Mouse (Mus musculus): ENCODE results near the gene Pogz. TPM values are rescaled to one million over a fixed set of nuclear protein-coding genes. Genes with fewer than 3 reads are reported as not detected.

The Pogz gene
- polyA plus RNA-seq, 1 experiment = 69.6 TPM

GRCm38 (mm10) chr3:94869011-94869410, 31.6 kb downstream of the Pogz start:
- H3K27ac ChIP-seq (ENCODE audit: control insufficient read depth, insufficient read depth, low read length) = no peak overlapping the region
- DNase-seq = no peak
- TF ChIP-seq POLR2A (IDR thresholded peaks at IDR 0.05; ENCODE audit: control insufficient read depth, extremely low read depth, insufficient read depth, low read length, poor library complexity) (no peak), CTCF (IDR thresholded peaks at IDR 0.05; ENCODE audit: borderline replicate concordance, control insufficient read depth, extremely low read depth, insufficient read depth, low read length, poor library complexity) (no peak)
- 97% methylated on average over 3 of the region's 3 CpGs for WGBS
- H3K36me3 ChIP-seq (ENCODE audit: control insufficient read depth, insufficient read depth, low read length) = peaks cover 55% of the 10 kb centered on the region
- H3K27me3 ChIP-seq (ENCODE audit: control insufficient read depth, insufficient read depth, low read length) = no peaks in the 10 kb centered on the region
- H3K4me3 ChIP-seq (ENCODE audit: control insufficient read depth, insufficient read depth, low read length) = no peak overlapping the region
- H3K4me1 ChIP-seq (replicated peaks; ENCODE audit: control insufficient read depth, insufficient read depth, low read length) = no peaks in the 10 kb centered on the region

GRCm38 (mm10) chr3:94878618-94879017, 41.3 kb downstream of the Pogz start:
- peaks cover 83% of the 10 kb centered on the region for H3K36me3 ChIP-seq (ENCODE audit: control insufficient read depth, insufficient read depth, low read length)
- H3K4me1 ChIP-seq (replicated peaks; ENCODE audit: control insufficient read depth, insufficient read depth, low read length) = no peaks in the 10 kb centered on the region
- DNase-seq = no peak
- TF ChIP-seq POLR2A (IDR thresholded peaks at IDR 0.05; ENCODE audit: control insufficient read depth, extremely low read depth, insufficient read depth, low read length, poor library complexity) = no peak
- TF ChIP-seq CTCF (IDR thresholded peaks at IDR 0.05; ENCODE audit: borderline replicate concordance, control insufficient read depth, extremely low read depth, insufficient read depth, low read length, poor library complexity) = no peak
- WGBS = 94% methylated on average over 6 of the region's 6 CpGs
- no peak overlapping the region for H3K27ac ChIP-seq (ENCODE audit: control insufficient read depth, insufficient read depth, low read length)
- H3K27me3 ChIP-seq (ENCODE audit: control insufficient read depth, insufficient read depth, low read length) = no peaks in the 10 kb centered on the region
- H3K4me3 ChIP-seq (ENCODE audit: control insufficient read depth, insufficient read depth, low read length) = no peak overlapping the region

GRCm38 (mm10) chr3:94881840-94882239, 44.5 kb downstream of the Pogz start:
- TF ChIP-seq POLR2A (IDR thresholded peaks at IDR 0.05; ENCODE audit: control insufficient read depth, extremely low read depth, insufficient read depth, low read length, poor library complexity) (no peak), CTCF (IDR thresholded peaks at IDR 0.05; ENCODE audit: borderline replicate concordance, control insufficient read depth, extremely low read depth, insufficient read depth, low read length, poor library complexity) (no peak)
- no peak overlapping the region for H3K27ac ChIP-seq (ENCODE audit: control insufficient read depth, insufficient read depth, low read length)

GRCm38 (mm10) chr3:94882579-94882978, 45.2 kb downstream of the Pogz start:
- no peak for TF ChIP-seq POLR2A (IDR thresholded peaks at IDR 0.05; ENCODE audit: control insufficient read depth, extremely low read depth, insufficient read depth, low read length, poor library complexity)
- TF ChIP-seq CTCF (IDR thresholded peaks at IDR 0.05; ENCODE audit: borderline replicate concordance, control insufficient read depth, extremely low read depth, insufficient read depth, low read length, poor library complexity) = no peak
- Histone ChIP-seq H3K36me3 (ENCODE audit: control insufficient read depth, insufficient read depth, low read length) (peaks cover 54% of the 10 kb centered on the region), H3K4me1 (replicated peaks; ENCODE audit: control insufficient read depth, insufficient read depth, low read length) (peaks cover 5% of the 10 kb centered on the region), H3K4me3 (ENCODE audit: control insufficient read depth, insufficient read depth, low read length) (no peak overlapping the region), H3K27ac (ENCODE audit: control insufficient read depth, insufficient read depth, low read length) (no peak overlapping the region), H3K27me3 (ENCODE audit: control insufficient read depth, insufficient read depth, low read length) (no peaks in the 10 kb centered on the region)
- WGBS = 96% methylated on average over 3 of the region's 3 CpGs
- DNase-seq = no peak

More at GRCm38 (mm10) chr3:94881840-94882239, 44.5 kb downstream of the Pogz start:
- no peak overlapping the region for H3K4me3 ChIP-seq (ENCODE audit: control insufficient read depth, insufficient read depth, low read length)
- peaks cover 5% of the 10 kb centered on the region for H3K4me1 ChIP-seq (replicated peaks; ENCODE audit: control insufficient read depth, insufficient read depth, low read length)
- 94% methylated on average over 4 of the region's 4 CpGs for WGBS
- H3K36me3 ChIP-seq (ENCODE audit: control insufficient read depth, insufficient read depth, low read length) = peaks cover 62% of the 10 kb centered on the region
- no peak for DNase-seq
- no peaks in the 10 kb centered on the region for H3K27me3 ChIP-seq (ENCODE audit: control insufficient read depth, insufficient read depth, low read length)

GRCm38 (mm10) chr3:94886316-94887224, 49.2 kb downstream of the Pogz start, which contains the start of gene Psmb4:
TSS of gene Psmb4 (minus strand) at chr3:94886961.
- H3K4me3 ChIP-seq (ENCODE audit: control insufficient read depth, insufficient read depth, low read length) = peak within 1 kb of the TSS; percentile 92
- no peak within 1 kb of the TSS for H3K27ac ChIP-seq (ENCODE audit: control insufficient read depth, insufficient read depth, low read length)
- peak; percentile 81 for DNase-seq
- peaks cover 5% of the 10 kb centered on the region for H3K4me1 ChIP-seq (replicated peaks; ENCODE audit: control insufficient read depth, insufficient read depth, low read length)
- TF ChIP-seq POLR2A (IDR thresholded peaks at IDR 0.05; ENCODE audit: control insufficient read depth, extremely low read depth, insufficient read depth, low read length, poor library complexity) (peak; percentile 67), CTCF (IDR thresholded peaks at IDR 0.05; ENCODE audit: borderline replicate concordance, control insufficient read depth, extremely low read depth, insufficient read depth, low read length, poor library complexity) (no peak)
- peaks cover 23% of the 10 kb centered on the region for H3K36me3 ChIP-seq (ENCODE audit: control insufficient read depth, insufficient read depth, low read length)
- H3K27me3 ChIP-seq (ENCODE audit: control insufficient read depth, insufficient read depth, low read length) = no peaks in the 10 kb centered on the region
- WGBS = under 1% methylated on average over 61 of the region's 61 CpGs

- Histone ChIP-seq H3K4me1 (replicated peaks; ENCODE audit: control insufficient read depth, insufficient read depth, low read length) (peaks cover 5% of the 10 kb centered on the region), H3K27ac (ENCODE audit: control insufficient read depth, insufficient read depth, low read length) (no peak overlapping the region), H3K4me3 (ENCODE audit: control insufficient read depth, insufficient read depth, low read length) (no peak overlapping the region), H3K36me3 (ENCODE audit: control insufficient read depth, insufficient read depth, low read length) (peaks cover 10% of the 10 kb centered on the region), H3K27me3 (ENCODE audit: control insufficient read depth, insufficient read depth, low read length) (no peaks in the 10 kb centered on the region)
- peak; percentile 30 for DNase-seq
- TF ChIP-seq CTCF (IDR thresholded peaks at IDR 0.05; ENCODE audit: borderline replicate concordance, control insufficient read depth, extremely low read depth, insufficient read depth, low read length, poor library complexity) = no peak
- TF ChIP-seq POLR2A (IDR thresholded peaks at IDR 0.05; ENCODE audit: control insufficient read depth, extremely low read depth, insufficient read depth, low read length, poor library complexity) = no peak
These were observed 51.2 kb downstream of the Pogz start for GRCm38 (mm10) chr3:94888595-94888994.
